Mouse (Mus musculus) midbrain, embryonic 11.5 days (tissue): Measurements from ENCODE around the gene Tspan31. TPM values are rescaled to one million over a fixed set of nuclear protein-coding genes. Genes with fewer than 3 reads are reported as not detected.
A peak's percentile ranks its signal among the peaks of the same experiment; 100 is the strongest.

Experiments used
- ATAC-seq: fragments of 200-750 bp; cut with Nextera tagmentation; 2 replicates; pipeline ENCODE4 v1.8.0; 2017; ENCODE audit warnings: moderate TSS enrichment, moderate library complexity; ENCODE audit not compliant: low FRiP score
- DNase-seq: peaks from one replicate; pipeline ENCODE4 v3.0.0; 2015; ENCODE audit warnings: low spot score; ENCODE audit errors: missing footprints
- H3K27ac ChIP-seq: fragments of 300-500 bp; sonication (generic); 2 replicates; pipeline ENCODE4 v1.5.1; 2014; ENCODE audit warnings: low read depth, low read length
- H3K27me3 ChIP-seq: fragments of 300-500 bp; sonication (generic); 2 replicates; pipeline ENCODE4 v1.6.1; 2014; ENCODE audit warnings: mild to moderate bottlenecking, low read length, moderate library complexity, mixed read lengths; ENCODE audit not compliant: control insufficient read depth, insufficient read depth
- H3K36me3 ChIP-seq: fragments of 300-500 bp; sonication (generic); 2 replicates; pipeline ENCODE4 v1.6.1; 2014; ENCODE audit warnings: mild to moderate bottlenecking, low read length, moderate library complexity, mixed read lengths; ENCODE audit not compliant: control insufficient read depth, insufficient read depth
- H3K4me1 ChIP-seq: fragments of 300-500 bp; sonication (generic); 2 replicates; pipeline ENCODE4 v1.6.1; 2014; ENCODE audit warnings: low read length; ENCODE audit not compliant: control insufficient read depth, insufficient read depth
- H3K4me2 ChIP-seq: fragments of 300-500 bp; sonication (generic); 2 replicates; pipeline ENCODE4 v1.6.1; 2014; ENCODE audit warnings: mild to moderate bottlenecking, moderate library complexity
- H3K4me3 ChIP-seq: fragments of 300-500 bp; sonication (generic); 2 replicates; pipeline ENCODE4 v1.5.1; 2014; ENCODE audit warnings: low read depth, low read length
- H3K9ac ChIP-seq: fragments of 300-500 bp; sonication (generic); 2 replicates; pipeline ENCODE4 v1.6.1; 2014; ENCODE audit warnings: low read length
- H3K9me3 ChIP-seq: fragments of 300-500 bp; sonication (generic); 2 replicates; pipeline ENCODE4 v1.6.1; 2016; ENCODE audit warnings: low read length; ENCODE audit not compliant: control insufficient read depth
- WGBS: fragments of 180-500 bp; shearing (Covaris S2); extraction: QIAGEN DNeasy Blood & Tissue Kit; methylation state at CpG from one replicate; pipeline ENCODE4 v1.1.7; 2014; 5-methylcytosine and 5-hydroxymethylcytosine counted together
- polyA plus RNA-seq: library from polyadenylated mRNA; unstranded; fragments of >200 nt; fragmentation: Nextera tagmentation; extraction: Ambion mirVana; gene quantifications from 2 replicates; pipeline ENCODE4 v1.2.1, GENCODE M21; 2014

Tspan31 gene
- polyA plus RNA-seq, 1 experiment from 2014 or later, result 98.6 TPM

GRCm38 (mm10) chr10:127041774-127042338 lies 28.2 kb downstream of the Tspan31 start:
- Histone ChIP-seq H3K27me3 (no peaks in the 10 kb centered on the region), H3K9ac (peak overlapping the region; percentile 71), H3K4me1 (peaks cover 6% of the 10 kb centered on the region), H3K4me2 (peak overlapping the region; percentile 99), H3K27ac (no peak overlapping the region), H3K9me3 (no peaks in the 10 kb centered on the region), H3K36me3 (no peaks in the 10 kb centered on the region), H3K4me3 (peak overlapping the region; percentile 82)
- DNase-seq, result peak; percentile 100
- WGBS, result under 1% methylated on average over 44 of the region's 44 CpGs
- peak; percentile 89 for ATAC-seq

DNA sequence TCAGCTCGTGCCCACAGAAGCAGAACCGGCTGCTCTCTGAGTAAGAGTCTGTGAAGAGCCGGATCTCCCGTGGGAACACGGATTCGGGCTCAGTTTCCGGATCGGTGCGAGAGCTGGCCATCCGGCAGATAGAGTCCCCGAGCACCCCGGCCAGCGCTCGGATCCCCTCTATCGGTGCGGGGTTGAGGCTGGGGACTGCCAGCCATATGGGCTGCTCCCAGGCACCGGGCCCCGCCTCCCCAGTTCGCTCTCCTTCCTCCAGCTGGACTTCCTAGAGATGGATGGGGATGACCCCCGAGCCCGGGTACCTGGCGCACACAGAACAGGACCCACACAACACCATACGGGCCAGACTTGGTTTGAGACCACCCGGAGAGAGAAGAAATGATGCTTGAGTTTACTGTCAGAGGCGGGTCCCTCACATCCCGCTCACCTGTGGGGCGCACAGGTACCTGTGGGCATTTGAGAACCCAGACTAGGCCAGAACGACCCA lies 28.7 kb downstream of the Tspan31 start, which contains the start of the genes Mettl1 and Eef1akmt3:
Gene Mettl1 (plus strand): TSS at position 141 of the 493 bp plus-strand sequence.
Gene Eef1akmt3 (minus strand): TSS at position 240 of the 493 bp plus-strand sequence.
- H3K4me2 ChIP-seq, result peak within 1 kb of the TSS; percentile 99
- peak within 1 kb of the TSS; percentile 71 for H3K9ac ChIP-seq
- ATAC-seq, result peak; percentile 80
- no peak within 1 kb of the TSS for H3K27ac ChIP-seq
- DNase-seq, result no peak
- under 1% methylated on average over 28 of the region's 28 CpGs for WGBS
- no peaks in the 10 kb centered on the region for H3K36me3 ChIP-seq
- no peaks in the 10 kb centered on the region for H3K9me3 ChIP-seq
- H3K4me3 ChIP-seq, result peak within 1 kb of the TSS; percentile 82
- peaks cover 6% of the 10 kb centered on the region for H3K4me1 ChIP-seq
- H3K27me3 ChIP-seq, result no peaks in the 10 kb centered on the region

DNA sequence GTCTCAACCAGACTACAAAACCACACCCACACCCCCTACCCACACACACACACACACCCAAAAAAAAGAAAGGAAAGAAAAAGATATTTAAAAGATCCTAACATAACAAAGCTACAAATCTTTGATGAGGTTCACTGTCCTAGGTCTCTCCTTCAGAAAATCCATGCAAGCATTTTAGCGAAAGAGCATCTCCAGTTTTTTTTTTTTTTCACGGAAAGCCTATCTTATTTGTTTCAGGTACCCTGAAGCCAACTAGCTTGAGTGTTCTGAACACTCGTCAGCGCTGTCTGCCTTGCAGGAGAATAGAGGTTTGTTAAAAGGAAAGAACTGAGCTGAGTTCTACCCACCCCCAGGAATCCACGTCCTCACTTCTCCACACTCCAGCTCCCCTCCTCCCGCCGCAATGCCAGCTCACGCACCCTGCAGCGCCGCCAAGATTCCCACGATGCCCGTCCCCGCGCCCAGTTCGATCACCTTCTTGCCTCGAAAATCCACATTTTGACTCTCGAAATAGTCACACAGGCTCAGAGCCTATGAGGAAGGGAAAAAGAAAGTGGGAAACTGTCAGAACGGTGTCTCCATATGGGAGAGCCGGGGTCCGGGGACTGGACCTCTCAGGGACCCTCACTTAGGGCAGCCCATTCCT lies 29.4 kb downstream of the Tspan31 start:
- ATAC-seq (0 out of 2 replicates have a peak, but pooled peaks have one; percentile 2), DNase-seq (no peak)
- Histone ChIP-seq H3K9ac (peak overlapping the region; percentile 71), H3K36me3 (no peaks in the 10 kb centered on the region), H3K9me3 (no peaks in the 10 kb centered on the region), H3K4me1 (peaks cover 6% of the 10 kb centered on the region), H3K27me3 (no peaks in the 10 kb centered on the region), H3K4me3 (peak overlapping the region; percentile 82), H3K27ac (no peak overlapping the region), H3K4me2 (peak overlapping the region; percentile 99)
- WGBS, result under 1% methylated on average over 20 of the region's 20 CpGs

- no peaks in the 10 kb centered on the region for H3K27me3 ChIP-seq
- DNase-seq (peak; percentile 8), ATAC-seq (no peak)
- H3K4me3 ChIP-seq, result no peak overlapping the region
- no peak overlapping the region for H3K9ac ChIP-seq
- H3K36me3 ChIP-seq, result no peaks in the 10 kb centered on the region
- H3K4me2 ChIP-seq, result no peak overlapping the region
- peaks cover 5% of the 10 kb centered on the region for H3K4me1 ChIP-seq
- H3K9me3 ChIP-seq, result no peaks in the 10 kb centered on the region
- no peak overlapping the region for H3K27ac ChIP-seq
- 79% methylated on average over 12 of the region's 12 CpGs for WGBS
Measured at GRCm38 (mm10) chr10:127037641-127038040, 32.4 kb downstream of the Tspan31 start.

DNA sequence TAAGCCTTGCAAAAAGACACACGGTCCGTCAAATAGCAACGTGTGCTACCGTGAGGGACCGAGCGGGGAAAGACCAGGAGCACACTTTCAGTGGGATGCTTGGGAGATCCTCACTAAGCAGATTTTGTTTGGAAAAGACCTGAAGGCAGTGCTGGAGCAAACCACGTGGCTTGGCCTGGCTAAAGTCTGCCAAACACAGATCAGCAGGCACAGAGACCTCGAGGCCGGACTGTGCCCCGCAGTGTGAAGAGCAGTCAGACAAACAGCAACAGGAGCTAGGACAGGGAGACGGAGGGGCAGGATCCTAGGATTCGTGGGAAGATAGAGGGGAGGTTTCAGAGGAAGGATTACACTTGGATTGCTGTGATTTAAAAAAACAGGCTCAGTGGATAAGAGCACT lies 33.8 kb downstream of the Tspan31 start:
- Histone ChIP-seq H3K27ac (no peak overlapping the region), H3K9ac (no peak overlapping the region), H3K4me1 (no peaks in the 10 kb centered on the region), H3K4me2 (no peak overlapping the region), H3K36me3 (no peaks in the 10 kb centered on the region), H3K4me3 (no peak overlapping the region), H3K9me3 (no peaks in the 10 kb centered on the region), H3K27me3 (no peaks in the 10 kb centered on the region)
- WGBS, result 82% methylated on average over 12 of the region's 12 CpGs
- DNase-seq, result no peak
- ATAC-seq, result no peak

DNA sequence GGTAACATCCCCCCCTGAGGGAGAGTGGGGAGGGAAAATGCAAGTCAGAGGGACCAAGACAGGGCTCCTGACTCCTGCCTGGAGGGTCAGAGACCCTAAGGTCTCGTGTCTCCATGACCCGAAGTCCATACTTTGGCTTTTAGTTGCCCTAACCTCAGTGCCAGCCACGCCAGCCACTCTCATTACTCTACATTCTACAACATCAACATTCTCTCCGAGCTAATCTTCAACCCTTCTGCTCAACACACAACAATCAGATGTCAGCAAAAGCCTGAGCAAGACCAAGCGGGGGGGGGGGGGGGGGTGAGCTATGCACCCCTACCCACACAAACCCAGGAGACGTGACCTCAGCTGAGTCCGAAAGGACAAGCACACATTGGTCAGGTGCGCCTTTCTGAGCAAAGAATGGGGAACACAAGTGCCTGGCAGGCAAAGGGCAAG lies 36.7 kb downstream of the Tspan31 start:
- Histone ChIP-seq H3K4me2 (no peak overlapping the region), H3K4me3 (no peak overlapping the region), H3K36me3 (peaks cover 2% of the 10 kb centered on the region), H3K27ac (no peak overlapping the region), H3K9ac (no peak overlapping the region), H3K27me3 (no peaks in the 10 kb centered on the region), H3K9me3 (no peaks in the 10 kb centered on the region), H3K4me1 (peaks cover 4% of the 10 kb centered on the region; the same call in 1 of the 2 replicates)
- ATAC-seq, result no peak
- 81% methylated on average over 8 of the region's 8 CpGs for WGBS
- DNase-seq, result peak; percentile 57

- Histone ChIP-seq H3K9me3 (no peaks in the 10 kb centered on the region), H3K27ac (peak within 1 kb of the TSS; percentile 65), H3K36me3 (peaks cover 16% of the 10 kb centered on the region), H3K4me2 (peak within 1 kb of the TSS; percentile 69), H3K4me3 (peak within 1 kb of the TSS; percentile 88), H3K27me3 (no peaks in the 10 kb centered on the region), H3K4me1 (peaks cover 4% of the 10 kb centered on the region; the same call in 1 of the 2 replicates), H3K9ac (peak within 1 kb of the TSS; percentile 96)
- DNase-seq, result peak; percentile 99
- ATAC-seq, result peak; percentile 91
- WGBS, result 6% methylated on average over 56 of the region's 56 CpGs
Measured at GRCm38 (mm10) chr10:127030336-127031296, 39.4 kb downstream of the Tspan31 start, which contains the start of gene Tsfm. Tsfm (minus strand) TSS chr10:127030840.

DNA sequence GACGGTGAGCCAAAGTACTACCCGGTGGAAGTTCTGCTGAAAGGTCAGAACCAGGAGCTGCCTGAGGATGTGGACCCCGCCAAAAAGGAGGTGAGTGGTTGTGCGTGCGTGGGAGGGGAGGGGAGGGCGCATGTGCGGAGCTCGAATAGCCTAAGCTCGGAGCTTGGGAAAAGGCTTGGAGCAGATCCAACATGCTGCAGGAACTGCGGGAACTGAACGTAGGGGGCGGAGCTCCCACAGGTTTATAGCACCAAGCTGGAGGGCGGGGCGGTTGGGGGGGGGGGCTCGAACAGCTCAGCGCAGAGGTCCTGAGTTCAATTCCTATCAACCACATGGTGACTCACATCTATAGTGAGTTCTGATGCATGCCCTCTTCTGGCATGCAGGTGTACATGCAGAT lies 51.6 kb downstream of the Tspan31 start:
- H3K27ac ChIP-seq, result no peak overlapping the region
- no peak overlapping the region for H3K4me3 ChIP-seq
- ATAC-seq (no peak), DNase-seq (peak; percentile 41)
- no peaks in the 10 kb centered on the region for H3K9me3 ChIP-seq
- H3K9ac ChIP-seq, result no peak overlapping the region
- no peaks in the 10 kb centered on the region; the same call in none of the 2 replicates for H3K36me3 ChIP-seq
- H3K4me1 ChIP-seq, result no peaks in the 10 kb centered on the region
- 81% methylated on average over 16 of the region's 16 CpGs for WGBS
- no peaks in the 10 kb centered on the region for H3K27me3 ChIP-seq
- H3K4me2 ChIP-seq, result no peak overlapping the region
